Mouse (Mus musculus): ENCODE measurements at regions not wholly inside any gene's neighbourhood (a gene's known extent, or its start where the extent isn't known, plus 50 kb on each side); places are given as distances from the start of the nearest gene placed in this dataset.

DNA sequence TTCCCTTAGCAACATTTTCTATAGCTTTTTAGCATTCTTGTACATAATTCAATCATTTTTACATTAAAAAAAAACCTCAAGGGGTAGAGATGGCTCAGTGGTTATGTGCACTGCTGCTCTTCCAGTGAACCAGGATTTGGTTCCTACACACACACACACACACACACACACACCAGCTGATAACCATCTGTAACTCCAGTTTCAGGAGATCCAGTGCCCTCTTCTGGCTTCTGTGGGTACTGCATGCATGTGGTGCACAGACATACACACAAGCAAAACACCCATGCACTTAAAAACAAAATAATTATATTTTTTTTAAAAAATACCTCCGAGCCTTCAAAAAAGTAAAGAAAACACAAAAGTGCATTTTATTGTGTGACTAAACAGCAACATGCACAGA is 270.6 kb downstream of the Agtpbp1 start:
- Histone ChIP-seq H3K27ac (replicated peaks; ENCODE audit: low read depth, low read length) (no peak overlapping the region), H3K27me3 (ENCODE audit: control insufficient read depth, insufficient read depth, low read length) (no peaks in the 10 kb centered on the region), H3K4me3 (replicated peaks; ENCODE audit: low read length) (no peak overlapping the region), H3K36me3 (ENCODE audit: control insufficient read depth, insufficient read depth, low read length) (no peaks in the 10 kb centered on the region), H3K9me3 (ENCODE audit: control insufficient read depth, low read length) (no peaks in the 10 kb centered on the region), H3K4me2 (replicated peaks; ENCODE audit: low read depth, low read length, severe bottlenecking) (no peak overlapping the region), H3K9ac (ENCODE audit: low read depth, low read length, severe bottlenecking) (no peak overlapping the region), H3K4me1 (ENCODE audit: control insufficient read depth, insufficient read depth, low read length) (no peaks in the 10 kb centered on the region)
- WGBS = 82% methylated on average over 1 of the region's 1 CpGs
- no peak for DNase-seq (ENCODE audit: low spot score)
- ATAC-seq (ENCODE audit: low FRiP score, low read depth) = no peak
- TF ChIP-seq POLR2A (IDR thresholded peaks at IDR 0.05; ENCODE audit: borderline replicate concordance, extremely low read depth, insufficient read depth, insufficient read length) = no peak

GRCm38 (mm10) chr13:59313725-59314330 is 271.2 kb downstream of the Agtpbp1 start:
- WGBS = 84% methylated on average over 7 of the region's 7 CpGs
- H3K27ac ChIP-seq (replicated peaks; ENCODE audit: low read depth, low read length) = no peak overlapping the region
- TF ChIP-seq POLR2A (IDR thresholded peaks at IDR 0.05; ENCODE audit: borderline replicate concordance, extremely low read depth, insufficient read depth, insufficient read length) = no peak

DNA sequence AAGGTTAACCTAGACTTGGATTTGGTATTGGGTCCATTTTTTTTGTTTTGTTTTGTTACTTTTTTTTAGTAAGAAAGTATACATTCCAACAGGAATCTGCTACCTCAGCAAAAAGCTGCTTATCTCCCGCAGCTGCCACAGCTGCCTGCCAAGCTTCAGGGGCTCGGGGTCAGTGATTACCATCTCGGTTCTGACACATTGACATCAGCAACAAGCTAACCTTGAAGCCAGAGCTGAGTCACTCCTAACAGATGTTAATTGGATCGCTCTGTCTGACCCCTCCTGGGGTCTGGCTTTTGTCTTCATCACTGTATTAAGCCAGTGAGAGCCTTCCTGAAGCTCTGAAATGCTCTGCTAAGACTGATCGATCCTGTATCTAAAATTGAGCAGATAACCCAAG is 292.1 kb downstream of the Agtpbp1 start:
- WGBS = 8% methylated on average over 5 of the region's 5 CpGs
- no peak for TF ChIP-seq POLR2A (IDR thresholded peaks at IDR 0.05; ENCODE audit: borderline replicate concordance, extremely low read depth, insufficient read depth, insufficient read length)
- no peak for ATAC-seq (ENCODE audit: low FRiP score, low read depth)

More at GRCm38 (mm10) chr13:59313725-59314330, 271.2 kb downstream of the Agtpbp1 start:
- H3K4me1 ChIP-seq (ENCODE audit: control insufficient read depth, insufficient read depth, low read length) = no peaks in the 10 kb centered on the region
- no peaks in the 10 kb centered on the region for H3K9me3 ChIP-seq (ENCODE audit: control insufficient read depth, low read length)
- H3K4me3 ChIP-seq (replicated peaks; ENCODE audit: low read length) = no peak overlapping the region
- no peak for ATAC-seq (ENCODE audit: low FRiP score, low read depth)
- no peak for DNase-seq (ENCODE audit: low spot score)
- H3K4me2 ChIP-seq (replicated peaks; ENCODE audit: low read depth, low read length, severe bottlenecking) = no peak overlapping the region
- H3K9ac ChIP-seq (ENCODE audit: low read depth, low read length, severe bottlenecking) = no peak overlapping the region
- H3K27me3 ChIP-seq (ENCODE audit: control insufficient read depth, insufficient read depth, low read length) = no peaks in the 10 kb centered on the region
- H3K36me3 ChIP-seq (ENCODE audit: control insufficient read depth, insufficient read depth, low read length) = no peaks in the 10 kb centered on the region

DNA sequence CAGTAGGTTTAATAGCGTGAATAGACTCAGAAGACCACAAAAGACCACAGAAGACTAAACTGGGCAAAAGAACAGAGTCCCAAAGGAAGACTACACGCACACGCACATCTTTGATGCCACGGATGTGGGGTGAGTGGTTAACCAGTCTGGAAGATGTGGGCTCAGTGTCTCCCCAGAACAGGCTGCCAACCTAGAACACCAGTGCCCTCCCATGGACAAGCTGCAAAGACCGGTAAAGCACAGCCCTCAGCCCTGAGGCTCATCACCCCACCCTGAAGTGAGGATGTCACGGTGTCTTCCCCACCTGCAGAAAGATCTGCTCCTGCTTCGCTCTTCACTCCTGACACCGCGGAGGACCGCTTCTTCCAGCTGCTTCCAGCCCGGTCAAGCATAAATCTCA is 295.9 kb downstream of the Agtpbp1 start:
- 81% methylated on average over 11 of the region's 11 CpGs for WGBS
- Histone ChIP-seq H3K27me3 (ENCODE audit: control insufficient read depth, insufficient read depth, low read length) (no peaks in the 10 kb centered on the region), H3K36me3 (ENCODE audit: control insufficient read depth, insufficient read depth, low read length) (no peaks in the 10 kb centered on the region), H3K4me3 (replicated peaks; ENCODE audit: low read length) (no peak overlapping the region), H3K4me2 (replicated peaks; ENCODE audit: low read depth, low read length, severe bottlenecking) (no peak overlapping the region), H3K27ac (replicated peaks; ENCODE audit: low read depth, low read length) (no peak overlapping the region), H3K4me1 (ENCODE audit: control insufficient read depth, insufficient read depth, low read length) (no peaks in the 10 kb centered on the region), H3K9ac (ENCODE audit: low read depth, low read length, severe bottlenecking) (no peak overlapping the region), H3K9me3 (ENCODE audit: control insufficient read depth, low read length) (no peaks in the 10 kb centered on the region)
- ATAC-seq (ENCODE audit: low FRiP score, low read depth) (no peak), DNase-seq (ENCODE audit: low spot score) (no peak)
- TF ChIP-seq POLR2A (IDR thresholded peaks at IDR 0.05; ENCODE audit: borderline replicate concordance, extremely low read depth, insufficient read depth, insufficient read length) = no peak

More for the DNA sequence above, 292.1 kb downstream of the Agtpbp1 start:
- Histone ChIP-seq H3K9ac (ENCODE audit: low read depth, low read length, severe bottlenecking) (no peak overlapping the region), H3K36me3 (ENCODE audit: control insufficient read depth, insufficient read depth, low read length) (no peaks in the 10 kb centered on the region), H3K4me1 (ENCODE audit: control insufficient read depth, insufficient read depth, low read length) (no peaks in the 10 kb centered on the region), H3K27ac (replicated peaks; ENCODE audit: low read depth, low read length) (no peak overlapping the region), H3K27me3 (ENCODE audit: control insufficient read depth, insufficient read depth, low read length) (no peaks in the 10 kb centered on the region), H3K4me2 (replicated peaks; ENCODE audit: low read depth, low read length, severe bottlenecking) (no peak overlapping the region), H3K4me3 (replicated peaks; ENCODE audit: low read length) (no peak overlapping the region), H3K9me3 (ENCODE audit: control insufficient read depth, low read length) (no peaks in the 10 kb centered on the region)
- no peak for DNase-seq (ENCODE audit: low spot score)

- WGBS = 80% methylated on average over 5 of the region's 5 CpGs
Measured at GRCm38 (mm10) chr13:59281199-59281598, 303.8 kb downstream of the Agtpbp1 start.

More at GRCm38 (mm10) chr13:59281199-59281598, 303.8 kb downstream of the Agtpbp1 start:
- Histone ChIP-seq H3K27me3 (ENCODE audit: control insufficient read depth, insufficient read depth, low read length) (no peaks in the 10 kb centered on the region), H3K36me3 (ENCODE audit: control insufficient read depth, insufficient read depth, low read length) (no peaks in the 10 kb centered on the region), H3K4me3 (replicated peaks; ENCODE audit: low read length) (no peak overlapping the region), H3K9me3 (ENCODE audit: control insufficient read depth, low read length) (no peaks in the 10 kb centered on the region), H3K4me2 (replicated peaks; ENCODE audit: low read depth, low read length, severe bottlenecking) (no peak overlapping the region), H3K27ac (replicated peaks; ENCODE audit: low read depth, low read length) (no peak overlapping the region), H3K4me1 (ENCODE audit: control insufficient read depth, insufficient read depth, low read length) (no peaks in the 10 kb centered on the region), H3K9ac (ENCODE audit: low read depth, low read length, severe bottlenecking) (no peak overlapping the region)
- ATAC-seq (ENCODE audit: low FRiP score, low read depth) (no peak), DNase-seq (ENCODE audit: low spot score) (no peak)
- TF ChIP-seq POLR2A (IDR thresholded peaks at IDR 0.05; ENCODE audit: borderline replicate concordance, extremely low read depth, insufficient read depth, insufficient read length) = no peak

All from limb, embryonic 14.5 days (tissue).